Mouse (Mus musculus): ENCODE data around the gene Smap2. TPM values are rescaled to one million over a fixed set of nuclear protein-coding genes. Genes with fewer than 3 reads are reported as not detected.
"Not testable (repeated sequence)": the region's sequence is repeated elsewhere in the genome, so short reads cannot be mapped to it uniquely, and the experiment has no call there.

The Smap2 gene
- polyA plus RNA-seq (2012; ENCODE audit: insufficient read depth, low replicate concordance), result 28.0 and 35.0 TPM in 2 replicates

- H3K27me3 ChIP-seq (replicated peaks), result peaks cover 3% of the 10 kb centered on the region
- no peaks in the 10 kb centered on the region for H3K9me3 ChIP-seq
- H3K4me1 ChIP-seq, result peaks cover 73% of the 10 kb centered on the region
- H3K36me3 ChIP-seq (replicated peaks; ENCODE audit: low read length), result peaks cover 13% of the 10 kb centered on the region
- TF ChIP-seq FLI1 (IDR thresholded peaks at IDR 0.05; ENCODE audit: low read length), result 0 out of 2 replicates have a peak, but pooled peaks have one; percentile 43
- TF ChIP-seq GATA1 (IDR thresholded peaks at IDR 0.05; ENCODE audit: borderline replicate concordance, low read length), result no peak
- peak within 1 kb of the TSS; percentile 100 for H3K4me3 ChIP-seq (replicated peaks)
These were observed at the start of gene Smap2 for GRCm38 (mm10) chr4:121016928-121017657. Smap2 (minus strand) TSS chr4:121017247.

DNA sequence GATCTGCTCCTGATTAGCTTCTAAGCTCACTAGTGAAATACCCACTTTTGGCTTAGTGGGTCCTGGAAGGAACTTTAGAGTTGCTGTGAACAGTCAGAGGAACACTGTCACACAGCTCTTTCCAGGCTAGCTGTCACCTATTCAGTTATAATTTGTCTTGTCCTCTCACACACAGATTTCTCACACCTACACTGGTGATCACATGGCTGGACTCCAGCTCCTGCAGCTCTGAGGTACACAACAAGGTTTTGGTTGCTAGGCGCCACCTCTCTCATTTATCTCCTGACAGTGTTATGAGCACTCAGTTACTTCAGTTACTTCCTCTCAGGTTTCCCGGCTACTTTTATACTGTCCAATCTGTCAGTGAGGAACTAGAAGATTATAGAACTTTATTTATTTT, 48.3 kb upstream of the Smap2 start:
- no peaks in the 10 kb centered on the region for H3K9me3 ChIP-seq
- H3K4me1 ChIP-seq, result no peaks in the 10 kb centered on the region
- TF ChIP-seq GATA1 (IDR thresholded peaks at IDR 0.05; ENCODE audit: borderline replicate concordance, low read length) (no peak), FLI1 (IDR thresholded peaks at IDR 0.05; ENCODE audit: low read length) (no peak)
- H3K27me3 ChIP-seq (replicated peaks), result no peaks in the 10 kb centered on the region
- no peak overlapping the region for H3K4me3 ChIP-seq (replicated peaks)
- H3K36me3 ChIP-seq (replicated peaks; ENCODE audit: low read length), result peaks cover 85% of the 10 kb centered on the region

DNA sequence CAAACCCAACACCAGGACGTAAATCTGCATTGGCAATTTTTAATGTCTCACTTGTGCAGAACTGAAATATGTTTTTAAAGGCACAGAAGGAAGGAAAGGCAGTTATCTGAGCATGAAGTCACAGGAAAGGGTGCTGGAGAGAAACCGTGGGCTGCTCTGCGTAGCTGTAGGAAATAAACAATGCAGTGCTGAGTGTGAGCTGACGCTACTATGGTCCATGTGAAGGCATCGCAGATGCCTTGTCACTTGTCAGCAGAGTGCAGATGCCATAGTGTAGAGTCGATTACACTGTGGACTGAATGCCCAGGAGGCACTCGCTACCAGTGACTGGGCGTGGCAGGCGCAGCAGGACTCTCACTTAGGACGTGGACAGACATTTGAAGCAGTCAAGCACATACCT, 42.2 kb upstream of the Smap2 start:
- not testable (repeated sequence) for H3K4me1 ChIP-seq

GRCm38 (mm10) chr4:121057032-121057431, 40.0 kb upstream of the Smap2 start:
- H3K4me1 ChIP-seq, result peaks cover 9% of the 10 kb centered on the region
- no peak overlapping the region for H3K4me3 ChIP-seq (replicated peaks)
- TF ChIP-seq GATA1 (IDR thresholded peaks at IDR 0.05; ENCODE audit: borderline replicate concordance, low read length) (no peak), FLI1 (IDR thresholded peaks at IDR 0.05; ENCODE audit: low read length) (no peak)
- H3K36me3 ChIP-seq (replicated peaks; ENCODE audit: low read length), result peaks cover 33% of the 10 kb centered on the region
- peaks cover 27% of the 10 kb centered on the region for H3K27me3 ChIP-seq (replicated peaks)
- no peaks in the 10 kb centered on the region for H3K9me3 ChIP-seq

More for the DNA sequence above, 42.2 kb upstream of the Smap2 start:
- H3K36me3 ChIP-seq (replicated peaks; ENCODE audit: low read length), result peaks cover 54% of the 10 kb centered on the region
- not testable (repeated sequence) for H3K27me3 ChIP-seq (replicated peaks); H3K4me3 ChIP-seq (replicated peaks); H3K9me3 ChIP-seq

- peaks cover 34% of the 10 kb centered on the region for H3K27me3 ChIP-seq (replicated peaks)
- TF ChIP-seq GATA1 (IDR thresholded peaks at IDR 0.05; ENCODE audit: borderline replicate concordance, low read length) (no peak), FLI1 (IDR thresholded peaks at IDR 0.05; ENCODE audit: low read length) (no peak)
- H3K4me1 ChIP-seq, result peaks cover 10% of the 10 kb centered on the region
- no peak overlapping the region for H3K4me3 ChIP-seq (replicated peaks)
- H3K36me3 ChIP-seq (replicated peaks; ENCODE audit: low read length), result peaks cover 27% of the 10 kb centered on the region
- H3K9me3 ChIP-seq, result no peaks in the 10 kb centered on the region
These were observed 39.3 kb upstream of the Smap2 start for GRCm38 (mm10) chr4:121056342-121056741.

- TF ChIP-seq GATA1 (IDR thresholded peaks at IDR 0.05; ENCODE audit: borderline replicate concordance, low read length), result no peak
- no peak for TF ChIP-seq FLI1 (IDR thresholded peaks at IDR 0.05; ENCODE audit: low read length)
- no peaks in the 10 kb centered on the region for H3K9me3 ChIP-seq
- peaks cover 10% of the 10 kb centered on the region for H3K4me1 ChIP-seq
- peaks cover under 1% of the 10 kb centered on the region for H3K36me3 ChIP-seq (replicated peaks; ENCODE audit: low read length)
- H3K27me3 ChIP-seq (replicated peaks), result peaks cover 55% of the 10 kb centered on the region
- no peak overlapping the region for H3K4me3 ChIP-seq (replicated peaks)
These were observed 35.6 kb upstream of the Smap2 start for GRCm38 (mm10) chr4:121052454-121053323.

- H3K27me3 ChIP-seq (replicated peaks), result peaks cover 60% of the 10 kb centered on the region
- H3K4me3 ChIP-seq (replicated peaks), result no peak overlapping the region
- H3K36me3 ChIP-seq (replicated peaks; ENCODE audit: low read length), result no peaks in the 10 kb centered on the region
- peaks cover 10% of the 10 kb centered on the region for H3K4me1 ChIP-seq
- no peaks in the 10 kb centered on the region for H3K9me3 ChIP-seq
- TF ChIP-seq FLI1 (IDR thresholded peaks at IDR 0.05; ENCODE audit: low read length) (no peak), GATA1 (IDR thresholded peaks at IDR 0.05; ENCODE audit: borderline replicate concordance, low read length) (no peak)
These were observed 34.8 kb upstream of the Smap2 start for GRCm38 (mm10) chr4:121051863-121052262.

- TF ChIP-seq FLI1 (IDR thresholded peaks at IDR 0.05; ENCODE audit: low read length) (no peak), GATA1 (IDR thresholded peaks at IDR 0.05; ENCODE audit: borderline replicate concordance, low read length) (no peak)
- Histone ChIP-seq H3K4me3 (replicated peaks) (no peak overlapping the region), H3K9me3 (no peaks in the 10 kb centered on the region), H3K27me3 (replicated peaks) (peaks cover 78% of the 10 kb centered on the region), H3K36me3 (replicated peaks; ENCODE audit: low read length) (no peaks in the 10 kb centered on the region), H3K4me1 (peaks cover 47% of the 10 kb centered on the region)
These were observed 25.9 kb upstream of the Smap2 start for GRCm38 (mm10) chr4:121042946-121043345.

DNA sequence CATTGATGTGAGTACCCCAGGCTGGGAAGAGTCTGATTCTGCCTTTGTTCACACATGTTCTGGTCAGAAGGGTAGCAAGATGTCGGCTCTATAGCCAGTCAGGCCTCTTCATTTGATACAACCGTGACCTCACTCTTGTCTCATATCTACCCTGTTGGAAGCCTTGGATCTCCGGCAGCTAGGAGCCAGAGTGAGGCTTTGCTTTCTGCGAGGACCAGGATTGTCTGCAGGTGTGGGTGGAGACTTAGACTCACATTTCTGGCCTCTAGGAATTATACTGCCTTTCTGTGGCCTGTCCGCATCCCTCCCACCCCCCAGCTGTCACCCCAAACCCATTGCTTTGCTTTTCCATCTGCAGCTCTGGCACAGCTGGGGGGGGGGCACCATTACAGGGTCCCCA, 25.4 kb upstream of the Smap2 start:
- no peaks in the 10 kb centered on the region for H3K9me3 ChIP-seq
- peaks cover 78% of the 10 kb centered on the region for H3K27me3 ChIP-seq (replicated peaks)
- H3K4me3 ChIP-seq (replicated peaks), result no peak overlapping the region
- TF ChIP-seq FLI1 (IDR thresholded peaks at IDR 0.05; ENCODE audit: low read length) (no peak), GATA1 (IDR thresholded peaks at IDR 0.05; ENCODE audit: borderline replicate concordance, low read length) (no peak)
- peaks cover 48% of the 10 kb centered on the region for H3K4me1 ChIP-seq
- H3K36me3 ChIP-seq (replicated peaks; ENCODE audit: low read length), result no peaks in the 10 kb centered on the region
